Mouse (Mus musculus): Measurements from ENCODE around the gene Armc7. TPM values are rescaled to one million over a fixed set of nuclear protein-coding genes. Genes with fewer than 3 reads are reported as not detected.
"Not testable (repeated sequence)": the region's sequence is repeated elsewhere in the genome, so short reads cannot be mapped to it uniquely, and the experiment has no call there.

Armc7 gene
- total and polyA plus RNA-seq, 3 experiments = 6.0 to 24.4 (median 7.8) TPM

DNA sequence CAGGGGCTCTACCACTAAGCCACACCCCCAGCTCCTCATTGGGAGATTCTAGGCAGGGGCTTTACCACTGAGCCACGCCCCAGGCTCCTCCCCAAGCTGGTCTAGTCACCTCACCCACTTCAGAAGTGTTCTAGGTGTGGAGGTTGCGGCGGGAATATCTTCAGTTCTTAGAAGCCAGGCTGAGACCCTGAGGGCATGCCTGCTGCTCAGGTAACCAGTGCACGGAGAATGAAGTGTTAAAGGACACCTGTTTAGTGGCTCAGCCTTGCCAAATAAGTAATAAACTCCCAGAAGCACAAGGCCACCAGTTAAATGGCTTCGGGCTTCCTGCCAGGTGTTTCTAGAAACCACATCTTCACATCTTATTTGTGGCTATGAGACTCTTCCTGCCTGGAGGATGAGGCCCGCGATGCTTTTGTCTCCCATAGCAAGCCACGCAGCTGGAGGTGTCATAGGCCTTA is 23.7 kb upstream of the Armc7 start:
- DNase-seq (ENCODE audit: low spot score) (no peak), ATAC-seq (ENCODE audit: extremely low read depth, insufficient number of reproducible peaks, low FRiP score, poor library complexity, severe bottlenecking) (no peak)
- Histone ChIP-seq H3K27me3 (ENCODE audit: insufficient read depth, low read length) (peaks cover 36% of the 10 kb centered on the region), H3K4me1 (ENCODE audit: insufficient read depth, low read depth, low read length) (no peaks in the 10 kb centered on the region), H3K36me3 (replicated peaks) (no peaks in the 10 kb centered on the region), H3K9me3 (replicated peaks) (no peaks in the 10 kb centered on the region; the same call in 1 of the 2 replicates), H3K4me3 (ENCODE audit: low read depth, low read length) (no peak overlapping the region)
- TF ChIP-seq CTCF (IDR thresholded peaks at IDR 0.05; ENCODE audit: low read depth, low read length) (no peak), TAL1 (conservative IDR thresholded peaks at IDR 0.05; ENCODE audit: low read depth, low read length) (no peak), GATA2 (IDR thresholded peaks at IDR 0.05; ENCODE audit: borderline replicate concordance, low read depth, low read length) (no peak), GATA1 (IDR thresholded peaks at IDR 0.05; ENCODE audit: borderline replicate concordance, low read length) (no peak), POLR2AphosphoS5 (IDR thresholded peaks at IDR 0.05; ENCODE audit: insufficient replicate concordance, low read depth, low read length) (no peak)

DNA sequence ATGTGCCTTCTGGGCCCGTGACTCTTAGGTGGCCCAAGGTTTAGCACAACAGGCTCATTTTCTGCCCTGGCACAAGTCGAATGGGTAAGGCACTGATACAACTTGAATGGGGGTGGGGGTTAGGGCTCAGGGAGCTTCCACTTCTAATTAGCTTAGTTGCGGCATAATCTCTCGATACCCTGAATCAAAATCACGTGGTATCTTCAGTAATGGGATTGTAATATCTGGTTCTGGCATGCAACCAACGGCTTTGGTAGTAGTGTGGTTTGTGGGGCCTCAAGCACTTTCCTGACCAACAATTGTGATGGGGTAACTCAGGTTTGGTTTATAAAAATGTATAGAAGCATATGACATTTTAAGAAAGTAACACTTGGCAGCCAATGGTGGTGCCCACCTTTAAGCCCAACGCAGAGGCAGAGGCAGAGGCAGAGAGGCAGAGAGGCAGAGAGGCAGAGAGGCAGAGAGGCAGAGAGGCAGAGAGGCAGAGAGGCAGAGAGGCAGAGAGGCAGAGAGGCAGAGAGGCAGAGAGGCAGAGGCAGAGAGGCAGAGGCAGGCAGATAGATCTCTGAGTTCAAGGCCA is 23.1 kb upstream of the Armc7 start:
- TF ChIP-seq CTCF (IDR thresholded peaks at IDR 0.05; ENCODE audit: low read depth, low read length) = no peak
- TF ChIP-seq POLR2AphosphoS5 (IDR thresholded peaks at IDR 0.05; ENCODE audit: insufficient replicate concordance, low read depth, low read length) = no peak
- TF ChIP-seq TAL1 (conservative IDR thresholded peaks at IDR 0.05; ENCODE audit: low read depth, low read length) = no peak
- TF ChIP-seq GATA1 (IDR thresholded peaks at IDR 0.05; ENCODE audit: borderline replicate concordance, low read length) = no peak
- no peak for TF ChIP-seq GATA2 (IDR thresholded peaks at IDR 0.05; ENCODE audit: borderline replicate concordance, low read depth, low read length)
- H3K27me3 ChIP-seq (ENCODE audit: insufficient read depth, low read length) = peaks cover 31% of the 10 kb centered on the region
- DNase-seq (ENCODE audit: low spot score) (no peak), ATAC-seq (ENCODE audit: extremely low read depth, insufficient number of reproducible peaks, low FRiP score, poor library complexity, severe bottlenecking) (no peak)
- H3K36me3 ChIP-seq (replicated peaks) = no peaks in the 10 kb centered on the region
- no peaks in the 10 kb centered on the region; the same call in 1 of the 2 replicates for H3K9me3 ChIP-seq (replicated peaks)
- H3K4me3 ChIP-seq (ENCODE audit: low read depth, low read length) = no peak overlapping the region
- no peaks in the 10 kb centered on the region for H3K4me1 ChIP-seq (ENCODE audit: insufficient read depth, low read depth, low read length)

DNA sequence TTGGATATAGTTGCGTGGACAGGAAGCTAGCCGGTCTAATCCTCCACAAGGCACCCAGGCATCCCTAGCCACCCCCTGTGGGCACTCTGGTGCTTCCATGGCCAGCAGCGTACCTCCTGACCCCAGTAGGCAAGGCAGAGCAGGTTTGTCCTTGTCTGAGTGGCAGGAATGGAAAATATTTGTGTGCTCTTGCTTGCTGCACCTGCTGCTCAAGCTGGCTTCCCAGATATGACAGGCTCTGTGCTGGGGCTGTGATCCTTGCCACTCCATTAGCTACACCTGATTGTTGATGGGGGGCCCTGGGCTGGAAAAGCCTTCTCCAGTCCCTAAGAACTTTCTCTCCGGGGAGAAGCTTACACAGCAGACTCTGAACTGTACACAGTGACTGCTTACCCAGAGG is 22.2 kb upstream of the Armc7 start:
- Histone ChIP-seq H3K4me1 (ENCODE audit: insufficient read depth, low read depth, low read length) (no peaks in the 10 kb centered on the region), H3K27me3 (ENCODE audit: insufficient read depth, low read length) (peaks cover 24% of the 10 kb centered on the region), H3K4me3 (ENCODE audit: low read depth, low read length) (no peak overlapping the region), H3K36me3 (replicated peaks) (no peaks in the 10 kb centered on the region), H3K9me3 (replicated peaks) (no peaks in the 10 kb centered on the region; the same call in 1 of the 2 replicates)
- TF ChIP-seq GATA1 (IDR thresholded peaks at IDR 0.05; ENCODE audit: borderline replicate concordance, low read length) (no peak), CTCF (IDR thresholded peaks at IDR 0.05; ENCODE audit: low read depth, low read length) (no peak), GATA2 (IDR thresholded peaks at IDR 0.05; ENCODE audit: borderline replicate concordance, low read depth, low read length) (no peak), TAL1 (conservative IDR thresholded peaks at IDR 0.05; ENCODE audit: low read depth, low read length) (no peak), POLR2AphosphoS5 (IDR thresholded peaks at IDR 0.05; ENCODE audit: insufficient replicate concordance, low read depth, low read length) (no peak)
- ATAC-seq (ENCODE audit: extremely low read depth, insufficient number of reproducible peaks, low FRiP score, poor library complexity, severe bottlenecking) (no peak), DNase-seq (ENCODE audit: low spot score) (no peak)

DNA sequence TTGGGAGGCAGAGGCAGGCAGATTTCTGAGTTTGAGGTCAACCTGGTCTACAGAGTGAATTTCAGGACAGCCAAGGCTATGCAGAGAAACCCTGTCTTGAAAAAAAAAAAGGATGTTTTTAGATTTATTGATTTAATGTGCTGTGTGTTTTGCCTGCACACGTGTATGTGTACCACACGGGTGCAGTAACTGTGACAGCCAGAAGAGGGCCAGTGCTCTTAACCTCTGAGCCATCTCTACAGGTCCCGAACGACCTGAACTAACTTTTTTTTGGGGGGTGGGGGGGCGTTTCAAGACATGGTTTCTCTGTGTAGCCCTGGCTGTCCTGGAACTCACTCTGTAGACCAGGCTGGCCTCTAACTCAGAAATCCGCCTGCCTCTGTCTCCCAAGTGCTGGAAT is 20.6 kb upstream of the Armc7 start:
- H3K9me3 ChIP-seq (replicated peaks); H3K4me3 ChIP-seq (ENCODE audit: low read depth, low read length); ATAC-seq (ENCODE audit: extremely low read depth, insufficient number of reproducible peaks, low FRiP score, poor library complexity, severe bottlenecking); H3K4me1 ChIP-seq (ENCODE audit: insufficient read depth, low read depth, low read length); H3K36me3 ChIP-seq (replicated peaks); DNase-seq (ENCODE audit: low spot score): not testable (repeated sequence)
- peaks cover 15% of the 10 kb centered on the region for H3K27me3 ChIP-seq (ENCODE audit: insufficient read depth, low read length)

DNA sequence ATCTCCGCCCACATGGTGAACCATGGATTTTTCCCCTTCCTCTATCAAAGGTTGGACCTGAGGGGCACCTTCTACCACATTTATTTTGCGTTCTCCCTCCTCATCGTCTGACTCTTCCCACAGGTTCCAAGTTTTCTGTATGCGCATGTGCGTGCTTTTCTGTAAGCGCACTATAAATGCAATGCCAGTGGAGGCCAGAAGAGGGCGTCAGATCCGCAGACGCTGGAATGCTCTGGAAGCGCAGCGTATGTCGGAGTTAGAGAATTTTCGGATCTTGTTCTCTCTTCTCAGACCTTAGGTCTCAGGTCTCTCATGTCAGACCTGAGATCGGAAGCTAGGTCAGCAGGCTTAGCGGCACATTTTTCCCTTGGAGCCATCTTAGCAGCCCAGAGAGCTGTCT is 19.8 kb upstream of the Armc7 start:
- no peaks in the 10 kb centered on the region; the same call in 1 of the 2 replicates for H3K9me3 ChIP-seq (replicated peaks)
- no peaks in the 10 kb centered on the region for H3K36me3 ChIP-seq (replicated peaks)
- no peaks in the 10 kb centered on the region for H3K4me1 ChIP-seq (ENCODE audit: insufficient read depth, low read depth, low read length)
- TF ChIP-seq CTCF (IDR thresholded peaks at IDR 0.05; ENCODE audit: low read depth, low read length) = no peak; the same call in 1 of the 2 replicates
- no peak for TF ChIP-seq GATA2 (IDR thresholded peaks at IDR 0.05; ENCODE audit: borderline replicate concordance, low read depth, low read length)
- no peak for TF ChIP-seq POLR2AphosphoS5 (IDR thresholded peaks at IDR 0.05; ENCODE audit: insufficient replicate concordance, low read depth, low read length)
- TF ChIP-seq TAL1 (conservative IDR thresholded peaks at IDR 0.05; ENCODE audit: low read depth, low read length) = no peak
- TF ChIP-seq GATA1 (IDR thresholded peaks at IDR 0.05; ENCODE audit: borderline replicate concordance, low read length) = no peak
- H3K27me3 ChIP-seq (ENCODE audit: insufficient read depth, low read length) = peaks cover 14% of the 10 kb centered on the region
- DNase-seq (ENCODE audit: low spot score) (no peak), ATAC-seq (ENCODE audit: extremely low read depth, insufficient number of reproducible peaks, low FRiP score, poor library complexity, severe bottlenecking) (no peak)
- no peak overlapping the region for H3K4me3 ChIP-seq (ENCODE audit: low read depth, low read length)

DNA sequence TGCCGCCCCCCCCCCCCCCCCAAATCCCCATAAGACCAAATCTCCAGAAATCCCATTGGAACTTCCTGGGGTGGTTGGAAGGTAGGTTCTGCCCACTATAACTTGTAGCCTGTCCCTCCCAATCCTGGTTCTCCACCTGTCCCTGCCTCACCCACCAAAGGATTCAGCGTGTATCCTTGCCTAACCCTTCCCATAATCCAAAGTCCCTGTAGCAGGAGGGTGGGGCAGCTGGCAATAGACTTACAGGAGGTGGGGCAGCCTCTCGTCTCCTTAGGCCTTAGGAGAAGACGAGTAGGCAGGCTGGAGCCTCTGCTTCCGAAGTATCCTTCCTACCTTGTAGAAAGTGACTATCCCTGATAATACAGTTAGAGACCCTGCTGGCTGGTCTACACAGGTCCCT is 19.3 kb upstream of the Armc7 start:
- ATAC-seq (ENCODE audit: extremely low read depth, insufficient number of reproducible peaks, low FRiP score, poor library complexity, severe bottlenecking) (no peak), DNase-seq (ENCODE audit: low spot score) (no peak)
- Histone ChIP-seq H3K4me3 (ENCODE audit: low read depth, low read length) (no peak overlapping the region), H3K36me3 (replicated peaks) (no peaks in the 10 kb centered on the region), H3K9me3 (replicated peaks) (no peaks in the 10 kb centered on the region; the same call in 1 of the 2 replicates), H3K27me3 (ENCODE audit: insufficient read depth, low read length) (peaks cover 14% of the 10 kb centered on the region), H3K4me1 (ENCODE audit: insufficient read depth, low read depth, low read length) (no peaks in the 10 kb centered on the region)
- TF ChIP-seq POLR2AphosphoS5 (IDR thresholded peaks at IDR 0.05; ENCODE audit: insufficient replicate concordance, low read depth, low read length) (no peak), CTCF (IDR thresholded peaks at IDR 0.05; ENCODE audit: low read depth, low read length) (no peak), GATA2 (IDR thresholded peaks at IDR 0.05; ENCODE audit: borderline replicate concordance, low read depth, low read length) (no peak), TAL1 (conservative IDR thresholded peaks at IDR 0.05; ENCODE audit: low read depth, low read length) (no peak), GATA1 (IDR thresholded peaks at IDR 0.05; ENCODE audit: borderline replicate concordance, low read length) (no peak)

All from G1E (cell line).